Mouse (Mus musculus): ENCODE measurements around the gene Abtb2.

DNA sequence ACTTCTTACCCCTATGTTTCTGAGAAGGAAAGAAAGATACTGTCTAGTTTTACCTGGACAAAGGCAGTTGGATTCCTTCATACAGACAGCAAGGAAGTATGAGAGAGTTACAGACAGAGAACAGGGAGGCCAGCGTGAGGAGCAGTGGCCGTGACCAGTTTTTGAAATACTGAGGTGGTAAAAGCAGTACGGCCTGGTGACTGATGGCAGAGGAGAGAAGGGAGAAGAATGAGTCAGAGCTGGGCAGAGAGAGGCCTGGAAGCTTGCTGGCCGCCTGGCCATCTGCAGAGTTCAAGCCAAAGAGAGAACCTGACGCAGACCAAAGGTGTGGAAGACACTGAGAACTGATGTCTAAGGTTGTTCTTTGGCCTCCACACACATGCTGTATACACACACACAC lies 109.3 kb downstream of the Abtb2 start:
- TF ChIP-seq POLR2A (IDR thresholded peaks at IDR 0.05; ENCODE audit: control insufficient read depth in 1 of 2, insufficient read depth in 1 of 2, low read depth in 1 of 2, low read length in 2 of 2, poor library complexity in 1 of 2) (no peak), MYC (IDR thresholded peaks at IDR 0.05; ENCODE audit: low read depth, low read length) (no peak), MAX (IDR thresholded peaks at IDR 0.05; ENCODE audit: low read length) (no peak)

All from MEL (cell line).